Mouse (Mus musculus) forebrain, embryonic 11.5 days (tissue): ENCODE results near the gene Il3. TPM values are rescaled to one million over a fixed set of nuclear protein-coding genes. Genes with fewer than 3 reads are reported as not detected.

Experiments used
- ATAC-seq: fragments of 200-750 bp; cut with Nextera tagmentation; replicated peaks from 2 replicates; pipeline ENCODE4 v1.8.0; 2017; ENCODE audit warnings: moderate TSS enrichment; ENCODE audit not compliant: low FRiP score
- DNase-seq: peaks from one replicate; pipeline ENCODE4 v3.0.0-alpha.2; 2017; ENCODE audit warnings: low spot score
- H3K27ac ChIP-seq: fragments of 300-500 bp; sonication (generic); 2 replicates; pipeline ENCODE4 v1.5.1; 2014; ENCODE audit warnings: low read depth, low read length
- H3K27me3 ChIP-seq: fragments of 300-500 bp; sonication (generic); 2 replicates; pipeline ENCODE4 v1.6.1; 2014; ENCODE audit warnings: mild to moderate bottlenecking, low read length, mixed read lengths; ENCODE audit not compliant: control insufficient read depth, insufficient read depth
- H3K36me3 ChIP-seq: fragments of 300-500 bp; sonication (generic); 2 replicates; pipeline ENCODE4 v1.6.1; 2014; ENCODE audit warnings: mild to moderate bottlenecking, low read length, moderate library complexity, mixed read lengths; ENCODE audit not compliant: control insufficient read depth, insufficient read depth
- H3K4me1 ChIP-seq: fragments of 300-500 bp; sonication (generic); replicated peaks from 2 replicates; pipeline ENCODE4 v1.6.1; 2014; ENCODE audit warnings: low read length, mixed read lengths; ENCODE audit not compliant: control insufficient read depth, insufficient read depth
- H3K4me2 ChIP-seq: fragments of 300-500 bp; sonication (generic); 2 replicates; pipeline ENCODE4 v1.6.1; 2014; ENCODE audit warnings: low read depth, mild to moderate bottlenecking, low read length, moderate library complexity, mixed read lengths; ENCODE audit not compliant: severe bottlenecking
- H3K4me3 ChIP-seq: fragments of 300-500 bp; sonication (generic); 2 replicates; pipeline ENCODE4 v1.5.1; 2014; ENCODE audit warnings: low read depth, low read length
- H3K9ac ChIP-seq: fragments of 300-500 bp; sonication (generic); 2 replicates; pipeline ENCODE4 v1.6.1; 2014; ENCODE audit warnings: low read length
- H3K9me3 ChIP-seq: fragments of 300-500 bp; sonication (generic); 2 replicates; pipeline ENCODE4 v1.6.1; 2016; ENCODE audit warnings: low read length, mixed read lengths; ENCODE audit not compliant: control insufficient read depth
- WGBS: fragments of 180-500 bp; shearing (Covaris S2); extraction: QIAGEN DNeasy Blood & Tissue Kit; methylation state at CpG from one replicate; pipeline ENCODE4 v1.1.7; 2014; 5-methylcytosine and 5-hydroxymethylcytosine counted together
- polyA plus RNA-seq: library from polyadenylated mRNA; unstranded; fragments of >200 nt; fragmentation: Nextera tagmentation; extraction: Ambion mirVana; gene quantifications from 2 replicates; pipeline ENCODE4 v1.2.1, GENCODE M21; 2014

Gene Il3
- polyA plus RNA-seq, 1 experiment from 2014 or later: not detected

DNA sequence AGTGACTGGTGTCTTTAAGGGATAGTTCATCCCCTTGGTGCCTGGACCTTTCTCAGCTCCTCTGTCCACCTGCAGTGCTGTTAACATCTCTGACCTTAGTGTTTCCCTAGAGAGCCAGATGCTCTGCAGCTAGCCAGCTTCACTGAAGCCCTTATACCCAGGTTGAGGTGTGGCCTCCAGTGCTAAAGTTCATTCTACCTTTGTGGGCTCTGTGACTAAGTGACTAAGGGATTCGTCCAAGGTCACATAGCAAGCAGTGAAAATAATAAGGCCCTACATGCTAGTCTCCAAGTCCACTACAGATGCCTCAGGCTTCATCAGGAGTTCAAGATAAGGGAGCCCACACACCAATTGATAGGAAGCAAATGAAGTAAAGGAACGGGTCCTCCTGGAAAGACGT, 24.6 kb downstream of the Il3 start:
- WGBS: 93% methylated on average over 3 of the region's 3 CpGs
- no peaks in the 10 kb centered on the region for H3K9me3 ChIP-seq
- H3K27me3 ChIP-seq: no peaks in the 10 kb centered on the region
- DNase-seq (no peak), ATAC-seq (no peak)
- H3K9ac ChIP-seq: no peak overlapping the region
- no peak overlapping the region for H3K4me3 ChIP-seq
- H3K36me3 ChIP-seq: no peaks in the 10 kb centered on the region
- H3K27ac ChIP-seq: no peak overlapping the region
- H3K4me2 ChIP-seq: no peak overlapping the region
- no peaks in the 10 kb centered on the region for H3K4me1 ChIP-seq

DNA sequence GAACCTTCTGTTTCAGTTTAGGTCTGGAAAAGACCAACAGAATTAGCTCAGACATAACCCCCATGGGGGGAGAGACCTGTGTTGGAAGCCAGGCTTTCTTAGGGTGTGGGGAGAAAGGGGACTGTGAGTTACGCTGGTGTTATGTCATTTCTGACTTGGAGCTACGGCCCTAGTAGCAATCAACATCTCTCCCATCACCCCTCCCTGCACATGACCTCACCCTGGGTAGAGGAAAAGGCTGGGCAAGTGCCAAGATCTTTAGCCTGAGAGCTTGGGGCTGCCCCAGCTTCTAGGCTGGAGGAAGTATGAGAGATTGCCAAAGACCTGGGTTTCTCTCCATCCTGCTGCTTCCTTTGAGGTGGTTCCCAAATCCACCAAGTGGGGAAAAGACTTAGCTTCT, 30.1 kb downstream of the Il3 start:
- WGBS: 85% methylated on average over 2 of the region's 2 CpGs
- Histone ChIP-seq H3K9me3 (no peaks in the 10 kb centered on the region), H3K27me3 (no peaks in the 10 kb centered on the region), H3K4me2 (no peak overlapping the region), H3K4me1 (no peaks in the 10 kb centered on the region), H3K27ac (no peak overlapping the region), H3K4me3 (no peak overlapping the region), H3K9ac (no peak overlapping the region), H3K36me3 (no peaks in the 10 kb centered on the region)
- ATAC-seq (no peak), DNase-seq (no peak)

DNA sequence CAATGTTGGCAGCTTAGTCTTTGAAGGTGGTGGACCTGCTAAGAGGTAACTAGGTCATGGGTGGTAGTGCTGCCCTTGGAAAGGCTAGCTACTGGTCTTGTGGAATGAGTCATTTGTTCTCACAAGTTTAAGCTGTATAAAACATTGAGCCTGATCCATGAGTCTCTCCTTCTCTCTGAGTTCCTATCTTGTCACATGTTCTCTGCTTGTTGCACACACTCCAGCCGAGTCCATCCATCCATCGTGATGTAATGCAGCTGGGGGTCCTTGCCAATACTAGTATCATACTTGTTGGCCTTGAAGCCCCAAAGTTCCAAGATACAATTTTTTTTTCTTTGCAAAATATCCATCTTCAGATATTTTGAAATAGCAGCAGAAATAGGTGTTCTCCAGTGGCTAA, 39.6 kb downstream of the Il3 start:
- Histone ChIP-seq H3K4me1 (no peaks in the 10 kb centered on the region), H3K27me3 (no peaks in the 10 kb centered on the region), H3K4me3 (no peak overlapping the region), H3K9ac (no peak overlapping the region), H3K27ac (no peak overlapping the region), H3K9me3 (no peaks in the 10 kb centered on the region), H3K36me3 (no peaks in the 10 kb centered on the region), H3K4me2 (no peak overlapping the region)
- DNase-seq: no peak
- no peak for ATAC-seq
- 98% methylated on average over 2 of the region's 2 CpGs for WGBS

DNA sequence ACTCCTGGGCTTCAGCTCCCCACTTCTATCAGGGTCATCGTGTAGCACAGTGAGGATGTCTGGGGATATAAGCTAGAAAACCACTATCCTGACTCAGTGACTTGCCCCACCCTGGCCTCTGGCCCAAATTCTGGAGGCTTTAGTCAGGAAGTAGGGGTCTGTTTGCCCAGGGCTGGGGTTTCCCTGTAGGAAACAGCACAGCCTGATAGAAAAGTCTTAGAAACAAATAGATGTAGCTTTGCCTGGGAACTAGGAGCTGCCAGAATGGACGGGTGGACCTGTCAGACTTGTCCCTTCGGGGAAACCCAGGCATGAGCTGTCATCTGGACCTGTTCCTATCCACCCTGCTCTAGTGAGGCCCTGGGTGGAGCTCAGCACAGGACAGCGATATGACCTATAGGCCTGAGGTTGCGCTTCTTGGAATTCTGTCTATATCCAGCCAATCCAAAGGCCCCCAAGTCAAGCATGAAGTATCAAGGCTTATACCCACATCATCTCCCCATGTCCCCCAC, 42.5 kb downstream of the Il3 start:
- WGBS: 93% methylated on average over 5 of the region's 5 CpGs

DNA sequence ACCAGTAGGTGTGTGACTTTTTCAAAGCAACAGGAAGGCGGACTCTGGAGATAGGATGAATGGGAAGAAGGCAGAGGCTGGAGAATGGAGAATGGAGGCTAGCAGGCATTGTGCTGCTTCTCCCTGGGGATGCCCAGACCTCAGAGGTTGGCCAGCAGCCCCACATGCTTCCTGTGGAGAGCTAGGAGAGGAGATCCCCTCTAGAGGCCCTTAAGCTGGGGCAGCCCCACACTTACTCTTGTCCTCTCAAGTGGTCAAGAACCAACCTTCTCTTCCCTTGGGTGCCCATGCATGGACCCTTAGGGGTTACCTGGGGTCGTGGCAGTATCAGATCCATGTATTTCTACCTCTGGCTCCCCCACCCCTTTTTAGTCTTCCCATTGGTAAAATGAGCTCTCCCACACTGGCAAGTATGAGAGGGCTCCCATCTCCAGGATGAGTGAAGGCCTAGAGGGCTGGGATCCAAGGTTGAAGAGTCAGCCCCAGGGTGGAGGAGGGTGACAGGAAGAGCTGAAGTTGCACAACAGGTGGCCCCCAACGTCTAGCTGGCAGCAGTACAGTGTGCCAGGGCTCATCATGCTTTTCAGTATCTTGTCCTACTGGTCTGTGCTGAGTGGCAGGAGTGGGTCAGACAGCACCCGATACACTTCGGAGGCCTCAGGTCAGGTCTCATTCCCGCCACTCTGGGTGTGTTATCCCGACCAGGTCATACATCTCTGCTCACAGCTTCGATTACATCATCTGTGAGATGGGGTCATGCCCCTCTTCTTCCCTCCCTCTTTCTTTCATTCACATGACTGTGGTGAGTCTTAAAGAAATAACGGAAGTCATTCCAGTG, 43.2 kb downstream of the Il3 start:
- ATAC-seq (no peak), DNase-seq (no peak)
- WGBS: 86% methylated on average over 9 of the region's 9 CpGs
- Histone ChIP-seq H3K27me3 (no peaks in the 10 kb centered on the region), H3K9ac (no peak overlapping the region), H3K4me3 (no peak overlapping the region), H3K4me1 (no peaks in the 10 kb centered on the region), H3K27ac (no peak overlapping the region), H3K9me3 (no peaks in the 10 kb centered on the region), H3K36me3 (no peaks in the 10 kb centered on the region), H3K4me2 (no peak overlapping the region)

More for the DNA sequence above, 42.5 kb downstream of the Il3 start:
- no peak overlapping the region for H3K4me2 ChIP-seq
- no peak overlapping the region for H3K27ac ChIP-seq
- ATAC-seq (no peak), DNase-seq (no peak)
- no peaks in the 10 kb centered on the region for H3K27me3 ChIP-seq
- no peaks in the 10 kb centered on the region for H3K4me1 ChIP-seq
- H3K4me3 ChIP-seq: no peak overlapping the region
- H3K9ac ChIP-seq: no peak overlapping the region
- H3K9me3 ChIP-seq: no peaks in the 10 kb centered on the region
- H3K36me3 ChIP-seq: no peaks in the 10 kb centered on the region

DNA sequence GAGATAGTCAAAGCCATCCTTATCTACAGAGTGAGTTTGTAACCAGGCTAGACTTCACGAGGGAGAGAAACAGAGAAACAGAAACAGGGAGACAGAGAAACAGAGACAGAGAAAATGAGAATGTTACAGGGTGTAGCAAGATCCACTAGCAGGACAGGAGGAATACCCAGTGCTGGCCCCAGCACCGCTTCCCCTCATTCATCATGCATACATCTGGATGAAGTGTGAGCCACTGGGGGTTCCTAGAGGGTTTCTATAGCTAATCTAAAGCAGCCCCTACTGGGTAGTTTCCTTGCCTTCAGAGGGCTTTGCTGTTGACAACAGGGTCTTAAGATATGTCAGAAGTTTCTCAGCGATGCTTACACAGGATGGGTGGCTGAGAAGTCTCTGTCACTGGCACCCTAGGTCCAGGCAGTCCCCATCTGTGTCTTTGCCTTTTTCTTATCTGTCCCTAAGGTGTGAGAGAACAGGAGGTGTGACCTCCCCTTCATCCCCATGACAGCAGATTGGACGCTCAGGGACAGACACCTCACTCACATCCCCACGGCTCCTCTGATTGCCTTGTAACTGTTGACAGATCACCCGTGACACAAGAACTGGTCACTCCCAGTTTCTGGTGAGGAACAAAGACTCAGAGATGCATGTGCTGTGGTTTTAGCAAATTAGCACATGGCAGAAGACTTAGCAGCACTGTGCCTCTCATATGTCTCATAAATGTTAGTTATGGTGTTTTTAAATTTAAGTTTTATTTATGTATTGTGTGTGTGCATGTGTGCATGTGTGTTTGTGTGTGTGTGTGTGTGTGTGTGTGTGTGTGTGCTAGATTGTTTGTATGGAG, 47.0 kb downstream of the Il3 start:
- 78% methylated on average over 6 of the region's 6 CpGs for WGBS
- no peak for DNase-seq
- ATAC-seq: no peak
- H3K36me3 ChIP-seq: no peaks in the 10 kb centered on the region
- no peaks in the 10 kb centered on the region for H3K4me1 ChIP-seq
- H3K27ac ChIP-seq: no peak overlapping the region
- no peaks in the 10 kb centered on the region for H3K27me3 ChIP-seq
- H3K9me3 ChIP-seq: no peaks in the 10 kb centered on the region
- no peak overlapping the region for H3K4me3 ChIP-seq
- H3K4me2 ChIP-seq: no peak overlapping the region
- H3K9ac ChIP-seq: no peak overlapping the region

DNA sequence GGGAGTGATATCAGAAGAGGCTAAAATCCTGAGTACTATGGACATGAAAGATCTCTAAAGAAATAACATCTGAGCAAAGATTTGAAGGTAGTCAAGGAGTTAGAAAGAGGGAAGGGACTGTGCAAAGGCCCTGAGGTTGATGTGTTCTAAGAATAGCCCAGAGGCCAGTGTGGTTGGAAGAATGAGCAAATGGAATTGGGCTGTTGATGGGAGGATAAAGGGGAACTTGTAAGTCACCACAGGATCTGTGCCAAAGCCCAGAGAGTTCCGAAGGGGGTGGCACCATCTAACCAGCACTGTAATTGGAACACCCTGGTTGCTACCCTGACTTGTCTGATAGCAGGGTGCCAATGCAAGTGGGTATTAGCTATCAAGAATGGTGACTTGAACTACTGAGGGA, 47.9 kb downstream of the Il3 start:
- no peaks in the 10 kb centered on the region for H3K9me3 ChIP-seq
- H3K4me3 ChIP-seq: no peak overlapping the region
- no peaks in the 10 kb centered on the region for H3K27me3 ChIP-seq
- H3K27ac ChIP-seq: no peak overlapping the region
- ATAC-seq (no peak), DNase-seq (no peak)
- no peaks in the 10 kb centered on the region for H3K4me1 ChIP-seq
- H3K4me2 ChIP-seq: no peak overlapping the region
- no peak overlapping the region for H3K9ac ChIP-seq
- no peaks in the 10 kb centered on the region for H3K36me3 ChIP-seq
- WGBS: 92% methylated on average over 1 of the region's 1 CpGs

DNA sequence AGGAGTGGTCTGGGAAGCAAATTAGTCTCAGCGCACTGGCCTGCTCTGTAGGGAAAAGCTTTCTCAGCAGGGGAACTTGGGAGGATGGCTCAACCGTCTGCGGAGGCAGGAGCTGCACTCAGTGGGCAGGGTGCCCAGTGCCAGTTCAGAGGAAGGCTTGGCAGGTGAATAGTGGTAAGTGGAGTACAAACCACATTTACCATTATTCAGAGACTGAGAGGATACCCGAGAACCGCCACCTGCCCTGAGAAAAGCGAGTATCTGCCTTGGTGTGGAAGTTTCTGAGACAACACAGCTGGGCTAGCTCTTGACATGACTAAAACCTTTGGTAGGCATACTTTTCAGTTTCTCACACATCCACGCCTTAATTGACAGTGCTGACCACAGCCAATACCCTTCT, 49.7 kb downstream of the Il3 start:
- H3K4me2 ChIP-seq: no peak overlapping the region
- no peaks in the 10 kb centered on the region for H3K36me3 ChIP-seq
- DNase-seq (no peak), ATAC-seq (no peak)
- H3K4me1 ChIP-seq: no peaks in the 10 kb centered on the region
- no peaks in the 10 kb centered on the region for H3K9me3 ChIP-seq
- 62% methylated on average over 7 of the region's 7 CpGs for WGBS
- H3K27me3 ChIP-seq: no peaks in the 10 kb centered on the region
- no peak overlapping the region for H3K4me3 ChIP-seq
- H3K27ac ChIP-seq: no peak overlapping the region
- H3K9ac ChIP-seq: no peak overlapping the region
